Mouse (Mus musculus): ENCODE results near the gene Rpl3. TPM values are rescaled to one million over a fixed set of nuclear protein-coding genes. Genes with fewer than 3 reads are reported as not detected.

Rpl3 gene
- polyA plus RNA-seq, 1 experiment from 2014 or later: 706 TPM

DNA sequence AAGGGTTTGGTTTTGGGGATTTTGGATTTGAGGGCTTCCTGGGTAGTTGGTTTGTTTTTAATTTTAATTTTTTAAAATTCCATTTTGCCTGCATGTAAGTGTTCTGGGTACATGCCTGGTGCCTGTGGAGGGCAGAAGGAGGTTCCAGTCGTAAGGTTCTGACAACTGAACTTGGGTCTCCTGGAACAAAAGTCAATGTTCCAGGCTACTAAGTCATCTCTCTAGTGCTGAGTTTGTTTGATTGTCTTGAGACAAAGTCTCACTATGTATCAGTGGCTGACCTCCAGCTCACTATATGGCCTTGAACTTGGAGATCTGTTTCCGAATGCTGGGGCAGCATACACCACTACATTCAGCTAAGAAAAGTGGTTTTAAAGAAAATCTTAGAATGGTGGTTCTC, 43.8 kb upstream of the Rpl3 start:
- TF ChIP-seq EP300 (optimal IDR thresholded peaks at IDR 0.05) (no peak), CTCF (IDR thresholded peaks at IDR 0.05; ENCODE audit: low read depth) (no peak)
- H3K36me3 ChIP-seq (ENCODE audit: control insufficient read depth, insufficient read depth, low read length): no peaks in the 10 kb centered on the region
- 83% methylated on average over 2 of the region's 2 CpGs for WGBS
- H3K4me3 ChIP-seq (ENCODE audit: low read depth, low read length): no peak overlapping the region
- no peak for ATAC-seq (ENCODE audit: low FRiP score, low TSS enrichment)
- H3K4me2 ChIP-seq (replicated peaks; ENCODE audit: low read depth): no peak overlapping the region
- H3K27me3 ChIP-seq (ENCODE audit: control insufficient read depth, insufficient read depth, low read length): no peaks in the 10 kb centered on the region
- DNase-seq (ENCODE audit: low spot score): no peak
- peaks cover 4% of the 10 kb centered on the region; the same call in 1 of the 2 replicates for H3K4me1 ChIP-seq (replicated peaks; ENCODE audit: control insufficient read depth, insufficient read depth)
- no peak overlapping the region for H3K27ac ChIP-seq (replicated peaks)
- no peak overlapping the region for H3K9ac ChIP-seq (ENCODE audit: low read length)
- H3K9me3 ChIP-seq (ENCODE audit: control insufficient read depth, low read length): no peaks in the 10 kb centered on the region

DNA sequence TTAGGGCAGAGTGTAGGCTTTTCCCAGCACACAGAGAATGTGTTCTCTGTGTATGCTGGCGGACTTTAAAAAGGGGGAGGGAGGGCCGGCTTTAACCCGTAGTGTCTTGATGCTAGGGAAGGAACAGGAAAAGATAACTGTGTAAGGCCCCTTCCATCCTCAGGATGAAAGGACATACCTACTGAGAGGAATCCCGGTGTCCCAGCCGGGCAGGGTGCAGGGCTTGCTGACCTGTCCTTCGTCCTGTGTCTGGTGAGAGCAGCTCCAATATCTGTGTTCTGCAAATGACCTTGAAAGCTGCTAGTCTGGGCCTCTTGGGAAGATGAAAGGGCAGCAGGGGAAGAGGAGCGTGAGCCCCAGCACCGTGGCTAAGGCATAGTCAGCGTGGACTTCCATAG, 42.8 kb upstream of the Rpl3 start:
- DNase-seq (ENCODE audit: low spot score): no peak

DNA sequence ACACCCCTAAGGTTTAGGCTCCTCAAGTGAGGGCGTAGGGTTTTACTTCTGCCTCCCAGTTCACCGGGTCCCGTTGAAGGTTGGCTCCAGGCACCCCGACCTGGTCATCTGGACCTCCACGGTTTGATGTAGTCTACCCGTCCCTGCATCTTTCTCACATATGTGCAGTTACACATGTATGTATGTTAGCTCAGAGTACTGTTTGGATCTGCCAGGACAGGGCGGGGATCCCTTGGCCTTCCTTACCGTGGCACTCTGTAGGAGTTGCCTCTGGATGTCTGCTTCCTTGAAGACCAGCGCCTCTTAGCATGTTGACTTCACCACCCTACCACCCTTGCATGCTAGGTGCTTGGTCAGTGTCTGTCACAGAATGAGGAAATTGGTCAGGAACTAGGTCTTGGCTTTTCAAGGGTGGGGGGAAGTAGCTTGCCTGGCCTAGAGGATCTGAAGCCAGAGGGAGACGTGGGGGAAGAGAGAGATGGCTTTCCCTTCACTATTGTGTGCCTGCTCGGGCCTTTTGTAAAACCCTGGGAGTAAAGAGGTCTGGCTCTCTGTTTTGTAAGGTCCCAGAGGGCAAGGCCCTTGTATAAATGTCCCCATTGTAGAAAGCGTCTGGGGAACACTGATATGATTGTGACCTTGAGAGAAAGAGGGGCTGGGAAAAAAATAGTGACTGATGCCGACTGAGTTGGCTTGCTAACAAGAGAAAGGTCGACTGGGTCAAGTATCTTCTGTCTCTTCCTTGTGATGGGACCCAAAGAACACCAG, 42.2 kb upstream of the Rpl3 start:
- H3K9ac ChIP-seq (ENCODE audit: low read length): peak overlapping the region; percentile 89
- H3K4me3 ChIP-seq (ENCODE audit: low read depth, low read length): peak overlapping the region; percentile 75
- H3K36me3 ChIP-seq (ENCODE audit: control insufficient read depth, insufficient read depth, low read length): no peaks in the 10 kb centered on the region
- DNase-seq (ENCODE audit: low spot score): peak; percentile 57
- H3K4me2 ChIP-seq (replicated peaks; ENCODE audit: low read depth): peak overlapping the region; percentile 55
- H3K9me3 ChIP-seq (ENCODE audit: control insufficient read depth, low read length): no peaks in the 10 kb centered on the region
- WGBS: 9% methylated on average over 14 of the region's 14 CpGs
- ATAC-seq (ENCODE audit: low FRiP score, low TSS enrichment): peak; percentile 51
- no peaks in the 10 kb centered on the region for H3K27me3 ChIP-seq (ENCODE audit: control insufficient read depth, insufficient read depth, low read length)
- TF ChIP-seq EP300 (optimal IDR thresholded peaks at IDR 0.05) (no peak), CTCF (IDR thresholded peaks at IDR 0.05; ENCODE audit: low read depth) (no peak; the same call in 1 of the 2 replicates)
- peak overlapping the region; percentile 97 for H3K27ac ChIP-seq (replicated peaks)
- H3K4me1 ChIP-seq (replicated peaks; ENCODE audit: control insufficient read depth, insufficient read depth): peaks cover 4% of the 10 kb centered on the region; the same call in 1 of the 2 replicates

More for the DNA sequence above, 42.8 kb upstream of the Rpl3 start:
- Histone ChIP-seq H3K9ac (ENCODE audit: low read length) (peak overlapping the region; percentile 89), H3K9me3 (ENCODE audit: control insufficient read depth, low read length) (no peaks in the 10 kb centered on the region), H3K27ac (replicated peaks) (peak overlapping the region; percentile 97), H3K27me3 (ENCODE audit: control insufficient read depth, insufficient read depth, low read length) (no peaks in the 10 kb centered on the region), H3K4me3 (ENCODE audit: low read depth, low read length) (peak overlapping the region; percentile 75), H3K36me3 (ENCODE audit: control insufficient read depth, insufficient read depth, low read length) (no peaks in the 10 kb centered on the region), H3K4me1 (replicated peaks; ENCODE audit: control insufficient read depth, insufficient read depth) (peaks cover 4% of the 10 kb centered on the region; the same call in 1 of the 2 replicates), H3K4me2 (replicated peaks; ENCODE audit: low read depth) (peak overlapping the region; percentile 55)
- 44% methylated on average over 9 of the region's 9 CpGs for WGBS
- TF ChIP-seq EP300 (optimal IDR thresholded peaks at IDR 0.05) (no peak), CTCF (IDR thresholded peaks at IDR 0.05; ENCODE audit: low read depth) (no peak)
- no peak for ATAC-seq (ENCODE audit: low FRiP score, low TSS enrichment)

DNA sequence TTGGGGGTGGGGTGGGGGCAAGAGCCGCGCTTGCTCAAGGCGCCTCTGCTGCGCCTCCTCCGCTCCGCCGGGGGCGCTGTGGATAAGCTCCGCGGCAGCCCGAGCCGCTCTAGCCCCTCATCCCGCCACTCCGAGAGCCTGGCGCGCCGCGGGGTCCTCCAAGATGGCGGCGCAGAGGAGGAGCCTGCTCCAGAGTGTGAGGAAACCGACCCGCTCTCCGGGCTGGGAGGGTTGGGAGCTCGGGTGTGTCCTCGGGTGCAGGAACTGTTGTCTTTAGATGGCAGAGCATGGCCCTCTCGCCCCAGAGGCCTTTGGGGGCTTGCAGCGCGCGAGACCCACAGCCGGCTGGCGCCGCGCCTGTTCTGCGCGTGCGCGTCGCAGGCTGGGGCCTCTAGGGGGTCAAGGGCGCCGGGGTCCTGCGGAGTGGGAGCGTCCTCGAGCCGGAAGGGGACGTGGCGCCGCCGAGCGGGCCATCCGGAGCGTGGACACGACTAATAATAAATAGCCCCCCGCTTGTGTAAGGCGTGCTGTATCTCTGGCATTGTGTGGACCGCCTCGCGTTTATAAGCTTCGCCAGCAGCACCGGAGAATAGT, 41.4 kb upstream of the Rpl3 start, which contains the start of gene Tab1:
Gene Tab1 (plus strand): TSS at position 135 of the 594 bp plus-strand sequence.
- Histone ChIP-seq H3K9me3 (ENCODE audit: control insufficient read depth, low read length) (no peaks in the 10 kb centered on the region), H3K27ac (replicated peaks) (peak within 1 kb of the TSS; percentile 97), H3K36me3 (ENCODE audit: control insufficient read depth, insufficient read depth, low read length) (no peaks in the 10 kb centered on the region), H3K4me1 (replicated peaks; ENCODE audit: control insufficient read depth, insufficient read depth) (peaks cover 4% of the 10 kb centered on the region; the same call in 1 of the 2 replicates), H3K27me3 (ENCODE audit: control insufficient read depth, insufficient read depth, low read length) (no peaks in the 10 kb centered on the region), H3K4me2 (replicated peaks; ENCODE audit: low read depth) (peak within 1 kb of the TSS; percentile 55), H3K9ac (ENCODE audit: low read length) (peak within 1 kb of the TSS; percentile 89), H3K4me3 (ENCODE audit: low read depth, low read length) (peak within 1 kb of the TSS; percentile 75)
- WGBS: under 1% methylated on average over 40 of the region's 59 CpGs
- ATAC-seq (ENCODE audit: low FRiP score, low TSS enrichment): peak; percentile 94
- peak; percentile 93 for DNase-seq (ENCODE audit: low spot score)
- TF ChIP-seq EP300 (optimal IDR thresholded peaks at IDR 0.05): peak; percentile 70
- TF ChIP-seq CTCF (IDR thresholded peaks at IDR 0.05; ENCODE audit: low read depth): peak; percentile 79

DNA sequence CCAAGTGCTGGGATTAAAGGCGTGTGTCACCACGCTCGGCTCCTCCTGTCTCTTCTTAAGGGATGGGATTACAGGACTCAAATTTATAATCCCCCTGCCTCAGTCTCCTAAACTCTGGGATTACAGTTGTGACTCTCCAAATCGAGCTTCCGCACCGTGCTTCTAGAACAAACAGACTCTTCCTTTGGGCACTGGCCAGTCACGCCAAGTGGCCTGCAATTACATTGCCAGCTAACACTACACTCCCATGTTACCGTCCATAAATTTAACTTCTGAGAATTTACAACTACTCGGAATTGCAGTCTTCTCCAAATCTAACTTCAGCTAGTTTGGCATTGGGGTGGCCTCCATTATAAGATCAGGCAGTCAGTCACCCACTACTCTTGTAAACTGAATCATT, 40.8 kb upstream of the Rpl3 start:
- 68% methylated on average over 9 of the region's 9 CpGs for WGBS
- Histone ChIP-seq H3K27me3 (ENCODE audit: control insufficient read depth, insufficient read depth, low read length) (no peaks in the 10 kb centered on the region), H3K36me3 (ENCODE audit: control insufficient read depth, insufficient read depth, low read length) (no peaks in the 10 kb centered on the region), H3K4me1 (replicated peaks; ENCODE audit: control insufficient read depth, insufficient read depth) (0 out of 2 replicates have a peak, but pooled peaks cover 4% of the 10 kb centered on the region), H3K9me3 (ENCODE audit: control insufficient read depth, low read length) (no peaks in the 10 kb centered on the region), H3K9ac (ENCODE audit: low read length) (no peak overlapping the region), H3K27ac (replicated peaks) (no peak overlapping the region; the same call in 1 of the 2 replicates), H3K4me2 (replicated peaks; ENCODE audit: low read depth) (peak overlapping the region; percentile 55), H3K4me3 (ENCODE audit: low read depth, low read length) (peak overlapping the region; percentile 75; the same call in 1 of the 2 replicates)
- DNase-seq (ENCODE audit: low spot score) (no peak), ATAC-seq (ENCODE audit: low FRiP score, low TSS enrichment) (no peak)
- TF ChIP-seq CTCF (IDR thresholded peaks at IDR 0.05; ENCODE audit: low read depth) (no peak), EP300 (optimal IDR thresholded peaks at IDR 0.05) (no peak)

Data from stomach, postnatal 0 days (tissue).